Mouse (Mus musculus): ENCODE results near the gene Ncstn.

DNA sequence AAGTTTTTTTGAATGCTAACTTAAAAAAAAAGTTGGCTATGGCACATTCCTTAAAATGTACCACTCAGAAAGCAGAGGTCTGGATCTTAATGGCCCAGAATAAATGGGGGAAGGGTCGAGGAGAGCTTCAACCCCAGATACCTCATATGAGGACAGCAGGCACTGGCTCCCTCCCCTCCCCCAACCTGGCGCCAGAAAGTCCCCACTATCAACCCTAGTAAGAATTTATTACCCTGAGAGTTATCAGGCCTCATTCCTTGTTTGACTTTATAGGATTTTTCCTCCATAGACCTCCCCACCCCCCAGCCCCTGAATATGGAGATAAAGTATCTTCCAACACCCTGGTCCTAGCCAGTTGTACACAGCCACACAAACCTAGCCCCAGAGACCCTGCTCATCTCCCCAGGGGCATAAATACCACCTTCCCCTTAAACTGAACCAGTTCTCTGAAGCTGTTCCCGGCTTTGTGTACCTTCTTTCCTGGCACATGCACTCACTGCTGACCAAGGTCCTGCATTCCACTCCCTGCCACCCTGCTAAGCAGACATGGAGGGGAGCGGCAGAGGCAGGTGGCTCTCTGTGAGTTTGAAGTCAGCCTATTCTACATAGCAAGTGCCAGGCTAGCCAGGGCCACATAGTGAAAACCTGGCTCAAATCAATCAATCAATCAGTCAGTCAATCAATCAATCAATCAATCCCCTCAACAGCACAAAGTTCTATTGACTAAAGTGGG lies 19.1 kb downstream of the Ncstn start:
- TF ChIP-seq TAL1 (IDR thresholded peaks at IDR 0.05; ENCODE audit: low read length): no peak
- TF ChIP-seq GATA1 (IDR thresholded peaks at IDR 0.05; ENCODE audit: low read length): no peak
